Comparison of ENCODE assay signal across 9 mouse cellular contexts in genomic region chr15:83375136-83375535, GRCm38 (mm10). TPM values are rescaled to one million over a fixed set of nuclear protein-coding genes. Genes with fewer than 3 reads are reported as not detected.
DNase-seq lines count a peak whose midpoint lies in the region; ATAC-seq and TF ChIP-seq lines count a peak whose summit lies in the region.
"Had no signal": no experiment of that assay in that cellular context is flagged by ENCODE, and none has a peak within 500 bp of the region (broad histone marks: within the 10 kb centered on the region; RNA-seq: fewer than 3 reads in every experiment).

No protein-coding gene starts in this region.

- H3K9me3 ChIP-seq in forebrain, embryonic 13.5 days (replicated peaks) = no peaks in the 10 kb centered on the region
- H3K9me3 ChIP-seq in forebrain, embryonic 16.5 days (ENCODE audit: control insufficient read depth, low read length) = no peaks in the 10 kb centered on the region
- H3K9me3 ChIP-seq in embryonic facial prominence, embryonic 11.5 days (replicated peaks; ENCODE audit: control insufficient read depth, low read length) = no peaks in the 10 kb centered on the region
- H3K9me3 ChIP-seq in heart, embryonic 14.5 days (ENCODE audit: control insufficient read depth, low read length) = no peaks in the 10 kb centered on the region
- H3K9me3 ChIP-seq: midbrain, embryonic 12.5 days had no signal

- H3K27me3 ChIP-seq in forebrain, embryonic 13.5 days = no peaks in the 10 kb centered on the region
- H3K27me3 ChIP-seq in forebrain, embryonic 16.5 days (replicated peaks; ENCODE audit: control insufficient read depth, insufficient read depth, low read length) = no peaks in the 10 kb centered on the region
- H3K27me3 ChIP-seq in embryonic facial prominence, embryonic 11.5 days (ENCODE audit: control insufficient read depth, insufficient read depth, low read length) = no peaks in the 10 kb centered on the region
- H3K27me3 ChIP-seq in heart, embryonic 14.5 days (ENCODE audit: control insufficient read depth, insufficient read depth, low read length) = no peaks in the 10 kb centered on the region
- H3K27me3 ChIP-seq: midbrain, embryonic 12.5 days had no signal

- peak; percentile 64 for TF ChIP-seq CTCF in lung, adult 2 months (IDR thresholded peaks at IDR 0.05; ENCODE audit: insufficient read depth, low read length)

- no peak overlapping the region for H3K4me3 ChIP-seq in forebrain, embryonic 13.5 days
- no peak overlapping the region for H3K4me3 ChIP-seq in forebrain, embryonic 16.5 days (replicated peaks; ENCODE audit: low read length)
- no peak overlapping the region for H3K4me3 ChIP-seq in embryonic facial prominence, embryonic 11.5 days (ENCODE audit: low read depth, low read length)
- no peak overlapping the region for H3K4me3 ChIP-seq in heart, embryonic 14.5 days (ENCODE audit: control insufficient read depth in 1 of 2, insufficient read depth in 1 of 2, low read depth in 1 of 2, low read length in 2 of 2)
- H3K4me3 ChIP-seq in lung, adult 2 months (replicated peaks; ENCODE audit: extremely low read depth, low read depth, low read length) = no peak overlapping the region
- H3K4me3 ChIP-seq: midbrain, embryonic 12.5 days had no signal

- 0 out of 2 replicates have a peak overlapping the region, but pooled peaks have one; percentile 12 for H3K9ac ChIP-seq in forebrain, embryonic 13.5 days
- H3K9ac ChIP-seq in forebrain, embryonic 16.5 days (replicated peaks; ENCODE audit: low read depth, low read length) = no peak overlapping the region
- H3K9ac ChIP-seq in embryonic facial prominence, embryonic 11.5 days (replicated peaks; ENCODE audit: low read length) = no peak overlapping the region
- no peak overlapping the region for H3K9ac ChIP-seq in heart, embryonic 14.5 days (ENCODE audit: low read length)
- H3K9ac ChIP-seq: midbrain, embryonic 12.5 days had no signal

- peak; percentile 76 for DNase-seq in adrenal gland, postnatal 10 days
- peak; percentile 60 for DNase-seq in embryonic facial prominence, embryonic 11.5 days (ENCODE audit: low spot score)
- DNase-seq in layer of hippocampus, adult 18-20 months (ENCODE audit: low spot score in 2 of 2) = peak; percentile 25 to 68
- DNase-seq in lung, adult 2 months = peak; percentile 79
- DNase-seq in right cerebral cortex, postnatal 4 days = peak; percentile 41

- H3K27ac ChIP-seq in forebrain, embryonic 13.5 days = no peak overlapping the region
- H3K27ac ChIP-seq in forebrain, embryonic 16.5 days (ENCODE audit: low read length) = no peak overlapping the region
- no peak overlapping the region for H3K27ac ChIP-seq in embryonic facial prominence, embryonic 11.5 days (replicated peaks; ENCODE audit: low read depth, low read length)
- no peak overlapping the region for H3K27ac ChIP-seq in heart, embryonic 14.5 days (replicated peaks in 1 of 2; ENCODE audit: control insufficient read depth in 1 of 2, insufficient read depth in 1 of 2, low read depth in 2 of 2, low read length in 2 of 2)
- H3K27ac ChIP-seq: midbrain, embryonic 12.5 days had no signal

- no peak overlapping the region for H3K4me2 ChIP-seq in forebrain, embryonic 13.5 days
- H3K4me2 ChIP-seq in forebrain, embryonic 16.5 days (ENCODE audit: low read length) = no peak overlapping the region
- no peak overlapping the region for H3K4me2 ChIP-seq in embryonic facial prominence, embryonic 11.5 days (ENCODE audit: low read depth, low read length)
- H3K4me2 ChIP-seq in heart, embryonic 14.5 days (ENCODE audit: low read length) = no peak overlapping the region
- H3K4me2 ChIP-seq: midbrain, embryonic 12.5 days had no signal

- TF ChIP-seq POLR2A in lung, adult 2 months (IDR thresholded peaks at IDR 0.05; ENCODE audit: borderline replicate concordance, extremely low read depth, low read depth, low read length) = no peak

- ATAC-seq in forebrain, embryonic 13.5 days = no peak
- no peak for ATAC-seq in forebrain, embryonic 16.5 days
- no peak for ATAC-seq in embryonic facial prominence, embryonic 11.5 days (replicated peaks; ENCODE audit: insufficient number of reproducible peaks, low FRiP score, low TSS enrichment, low read depth)
- 0 out of 2 replicates have a peak, but pooled peaks have one; percentile 42 for ATAC-seq in heart, embryonic 14.5 days (ENCODE audit: insufficient number of reproducible peaks, insufficient read depth, low FRiP score, low read depth)

- no peaks in the 10 kb centered on the region for H3K4me1 ChIP-seq in forebrain, embryonic 13.5 days
- no peaks in the 10 kb centered on the region for H3K4me1 ChIP-seq in forebrain, embryonic 16.5 days (replicated peaks; ENCODE audit: control insufficient read depth, insufficient read depth, low read length)
- H3K4me1 ChIP-seq in embryonic facial prominence, embryonic 11.5 days (ENCODE audit: control insufficient read depth, insufficient read depth, low read length) = no peaks in the 10 kb centered on the region
- H3K4me1 ChIP-seq in heart, embryonic 14.5 days (ENCODE audit: control insufficient read depth in 2 of 2, insufficient read depth in 2 of 2, low read length in 2 of 2) = peaks cover 0 to 5% of the 10 kb centered on the region in 2 experiments; a peak in 2 of 4 replicates
- H3K4me1 ChIP-seq in lung, adult 2 months (ENCODE audit: control insufficient read depth, insufficient read depth, low read length) = peaks cover 12% of the 10 kb centered on the region
- H3K4me1 ChIP-seq: midbrain, embryonic 12.5 days had no signal

- 0 out of 2 replicates have a peak, but pooled peaks cover 10% of the 10 kb centered on the region for H3K36me3 ChIP-seq in forebrain, embryonic 13.5 days (ENCODE audit: poor library complexity, severe bottlenecking)
- H3K36me3 ChIP-seq in forebrain, embryonic 16.5 days (ENCODE audit: control insufficient read depth, insufficient read depth) = peaks cover 3% of the 10 kb centered on the region; the same call in 1 of the 2 replicates
- no peaks in the 10 kb centered on the region for H3K36me3 ChIP-seq in embryonic facial prominence, embryonic 11.5 days (replicated peaks; ENCODE audit: control insufficient read depth, insufficient read depth, low read depth, low read length)
- peaks cover 52% of the 10 kb centered on the region for H3K36me3 ChIP-seq in heart, embryonic 14.5 days (ENCODE audit: control insufficient read depth, insufficient read depth, low read length)

- WGBS in forebrain, embryonic 13.5 days = 71% methylated on average over 4 of the region's 4 CpGs
- WGBS in forebrain, embryonic 16.5 days = 66% methylated on average over 4 of the region's 4 CpGs
- WGBS in embryonic facial prominence, embryonic 11.5 days = 57% methylated on average over 4 of the region's 4 CpGs
- 49% methylated on average over 4 of the region's 4 CpGs for WGBS in heart, embryonic 14.5 days
- WGBS in lung, adult 2 months = 52% methylated on average over 4 of the region's 4 CpGs

RNA-seq across cellular contexts. Expression of gene Arfgap3, which starts 25.1 kb away (rescaled TPM):
- 33.6 and 37.3 TPM in 2 replicates for polyA plus RNA-seq in forebrain, embryonic 13.5 days (2015; fragmentation: Nextera tagmentation; extraction: Ambion mirVana)
- 44.5 and 46.3 TPM in 2 replicates for polyA plus RNA-seq in forebrain, embryonic 16.5 days (2015; fragmentation: Nextera tagmentation; extraction: Ambion mirVana)
- 10 to 100 TPM; 24.0 to 24.7 TPM for total RNA-seq in adrenal gland, postnatal 10 days (2021)
- 37.0 and 40.8 TPM in 2 replicates for polyA plus RNA-seq in embryonic facial prominence, embryonic 11.5 days (2014; fragmentation: Nextera tagmentation; extraction: Ambion mirVana)
- polyA plus RNA-seq in heart, embryonic 14.5 days (2014; fragmentation: Nextera tagmentation; extraction: Ambion mirVana) = 28.5 and 33.3 TPM in 2 replicates
- total RNA-seq in layer of hippocampus, adult 18-20 months (2021) = 10 to 100 TPM; 19.1 to 20.1 TPM
- polyA plus RNA-seq in lung, adult 2 months (2012; rRNA removed) = 27.2 and 31.1 TPM in 2 replicates
